Mouse (Mus musculus): ENCODE results near the gene Rpl18a. TPM values are rescaled to one million over a fixed set of nuclear protein-coding genes. Genes with fewer than 3 reads are reported as not detected.
A peak's percentile ranks its signal among the peaks of the same experiment; 100 is the strongest.

Rpl18a gene
- polyA plus RNA-seq, 1 experiment from 2014 or later = 2,704 TPM

GRCm38 (mm10) chr8:70892022-70892895 is 5.0 kb downstream of the Rpl18a start, which contains the start of gene Slc5a5:
Slc5a5 (minus strand) TSS chr8:70892757.
- H3K36me3 ChIP-seq (replicated peaks; ENCODE audit: control insufficient read depth, insufficient read depth) = peaks cover 32% of the 10 kb centered on the region
- peak within 1 kb of the TSS; percentile 22 for H3K4me3 ChIP-seq (replicated peaks; ENCODE audit: low read length)
- H3K4me2 ChIP-seq (replicated peaks) = peak within 1 kb of the TSS; percentile 35
- DNase-seq (ENCODE audit: low spot score) (no peak), ATAC-seq (ENCODE audit: low FRiP score) (no peak)
- peaks cover 54% of the 10 kb centered on the region for H3K27me3 ChIP-seq (ENCODE audit: control insufficient read depth, insufficient read depth, low read length)
- 3% methylated on average over 80 of the region's 80 CpGs for WGBS
- H3K9me3 ChIP-seq (ENCODE audit: control insufficient read depth, low read length) = no peaks in the 10 kb centered on the region
- peaks cover 12% of the 10 kb centered on the region for H3K4me1 ChIP-seq (replicated peaks; ENCODE audit: control insufficient read depth, insufficient read depth, low read length)
- no peak within 1 kb of the TSS for H3K27ac ChIP-seq
- peak within 1 kb of the TSS; percentile 42 for H3K9ac ChIP-seq

- Histone ChIP-seq H3K4me2 (replicated peaks) (no peak overlapping the region), H3K27ac (no peak overlapping the region), H3K4me3 (replicated peaks; ENCODE audit: low read length) (no peak overlapping the region), H3K27me3 (ENCODE audit: control insufficient read depth, insufficient read depth, low read length) (peaks cover 54% of the 10 kb centered on the region), H3K4me1 (replicated peaks; ENCODE audit: control insufficient read depth, insufficient read depth, low read length) (peaks cover 11% of the 10 kb centered on the region), H3K36me3 (replicated peaks; ENCODE audit: control insufficient read depth, insufficient read depth) (peaks cover 32% of the 10 kb centered on the region), H3K9me3 (ENCODE audit: control insufficient read depth, low read length) (0 out of 2 replicates have a peak, but pooled peaks cover 3% of the 10 kb centered on the region), H3K9ac (no peak overlapping the region)
- DNase-seq (ENCODE audit: low spot score) (no peak), ATAC-seq (ENCODE audit: low FRiP score) (no peak)
- 8% methylated on average over 21 of the region's 21 CpGs for WGBS
These were observed 5.9 kb downstream of the Rpl18a start for GRCm38 (mm10) chr8:70891356-70891755.

- H3K27me3 ChIP-seq (ENCODE audit: control insufficient read depth, insufficient read depth, low read length) = peaks cover 54% of the 10 kb centered on the region
- 0 out of 2 replicates have a peak, but pooled peaks cover 3% of the 10 kb centered on the region for H3K9me3 ChIP-seq (ENCODE audit: control insufficient read depth, low read length)
- 92% methylated on average over 5 of the region's 5 CpGs for WGBS
- no peak for ATAC-seq (ENCODE audit: low FRiP score)
- peaks cover 8% of the 10 kb centered on the region for H3K4me1 ChIP-seq (replicated peaks; ENCODE audit: control insufficient read depth, insufficient read depth, low read length)
- H3K4me3 ChIP-seq (replicated peaks; ENCODE audit: low read length) = no peak overlapping the region
- H3K27ac ChIP-seq = no peak overlapping the region
- peaks cover 30% of the 10 kb centered on the region for H3K36me3 ChIP-seq (replicated peaks; ENCODE audit: control insufficient read depth, insufficient read depth)
- DNase-seq (ENCODE audit: low spot score) = no peak
- H3K4me2 ChIP-seq (replicated peaks) = no peak overlapping the region
- no peak overlapping the region for H3K9ac ChIP-seq
These were observed 6.6 kb downstream of the Rpl18a start for GRCm38 (mm10) chr8:70890656-70891055.

- DNase-seq (ENCODE audit: low spot score) (no peak), ATAC-seq (ENCODE audit: low FRiP score) (no peak)
- Histone ChIP-seq H3K4me3 (replicated peaks; ENCODE audit: low read length) (no peak overlapping the region), H3K9me3 (ENCODE audit: control insufficient read depth, low read length) (0 out of 2 replicates have a peak, but pooled peaks cover 3% of the 10 kb centered on the region), H3K4me1 (replicated peaks; ENCODE audit: control insufficient read depth, insufficient read depth, low read length) (peaks cover 7% of the 10 kb centered on the region), H3K9ac (no peak overlapping the region), H3K36me3 (replicated peaks; ENCODE audit: control insufficient read depth, insufficient read depth) (0 out of 2 replicates have a peak, but pooled peaks cover 3% of the 10 kb centered on the region), H3K4me2 (replicated peaks) (no peak overlapping the region), H3K27ac (no peak overlapping the region), H3K27me3 (ENCODE audit: control insufficient read depth, insufficient read depth, low read length) (peaks cover 29% of the 10 kb centered on the region)
- 6% methylated on average over 18 of the region's 18 CpGs for WGBS
These were observed 9.5 kb downstream of the Rpl18a start for GRCm38 (mm10) chr8:70887669-70888068.

- ATAC-seq (ENCODE audit: low FRiP score) (no peak), DNase-seq (ENCODE audit: low spot score) (no peak)
- Histone ChIP-seq H3K36me3 (replicated peaks; ENCODE audit: control insufficient read depth, insufficient read depth) (0 out of 2 replicates have a peak, but pooled peaks cover 1% of the 10 kb centered on the region), H3K4me1 (replicated peaks; ENCODE audit: control insufficient read depth, insufficient read depth, low read length) (no peaks in the 10 kb centered on the region), H3K4me3 (replicated peaks; ENCODE audit: low read length) (no peak overlapping the region), H3K27ac (no peak overlapping the region), H3K9ac (no peak overlapping the region), H3K27me3 (ENCODE audit: control insufficient read depth, insufficient read depth, low read length) (peaks cover 8% of the 10 kb centered on the region), H3K9me3 (ENCODE audit: control insufficient read depth, low read length) (0 out of 2 replicates have a peak, but pooled peaks cover 3% of the 10 kb centered on the region), H3K4me2 (replicated peaks) (no peak overlapping the region)
- 22% methylated on average over 12 of the region's 12 CpGs for WGBS
These were observed 11.6 kb downstream of the Rpl18a start for GRCm38 (mm10) chr8:70885612-70886011.

- Histone ChIP-seq H3K27me3 (ENCODE audit: control insufficient read depth, insufficient read depth, low read length) (no peaks in the 10 kb centered on the region), H3K4me3 (replicated peaks; ENCODE audit: low read length) (no peak overlapping the region), H3K36me3 (replicated peaks; ENCODE audit: control insufficient read depth, insufficient read depth) (no peaks in the 10 kb centered on the region), H3K4me1 (replicated peaks; ENCODE audit: control insufficient read depth, insufficient read depth, low read length) (no peaks in the 10 kb centered on the region), H3K9ac (no peak overlapping the region), H3K27ac (no peak overlapping the region), H3K9me3 (ENCODE audit: control insufficient read depth, low read length) (0 out of 2 replicates have a peak, but pooled peaks cover 3% of the 10 kb centered on the region), H3K4me2 (replicated peaks) (no peak overlapping the region)
- no peak for DNase-seq (ENCODE audit: low spot score)
- ATAC-seq (ENCODE audit: low FRiP score) = no peak
- 92% methylated on average over 10 of the region's 10 CpGs for WGBS
These were observed 12.5 kb downstream of the Rpl18a start for GRCm38 (mm10) chr8:70884683-70885082.

- DNase-seq (ENCODE audit: low spot score) (no peak), ATAC-seq (ENCODE audit: low FRiP score) (no peak)
- Histone ChIP-seq H3K4me2 (replicated peaks) (no peak overlapping the region), H3K4me3 (replicated peaks; ENCODE audit: low read length) (no peak overlapping the region), H3K9ac (no peak overlapping the region), H3K36me3 (replicated peaks; ENCODE audit: control insufficient read depth, insufficient read depth) (no peaks in the 10 kb centered on the region), H3K27ac (no peak overlapping the region), H3K27me3 (ENCODE audit: control insufficient read depth, insufficient read depth, low read length) (no peaks in the 10 kb centered on the region), H3K4me1 (replicated peaks; ENCODE audit: control insufficient read depth, insufficient read depth, low read length) (no peaks in the 10 kb centered on the region), H3K9me3 (ENCODE audit: control insufficient read depth, low read length) (0 out of 2 replicates have a peak, but pooled peaks cover 3% of the 10 kb centered on the region)
- 80% methylated on average over 4 of the region's 4 CpGs for WGBS
These were observed 13.0 kb downstream of the Rpl18a start for GRCm38 (mm10) chr8:70884186-70884585.

GRCm38 (mm10) chr8:70880546-70880945 is 16.7 kb downstream of the Rpl18a start:
- ATAC-seq (ENCODE audit: low FRiP score) (no peak), DNase-seq (ENCODE audit: low spot score) (no peak)
- Histone ChIP-seq H3K36me3 (replicated peaks; ENCODE audit: control insufficient read depth, insufficient read depth) (no peaks in the 10 kb centered on the region), H3K27ac (no peak overlapping the region), H3K9ac (no peak overlapping the region), H3K4me3 (replicated peaks; ENCODE audit: low read length) (no peak overlapping the region), H3K4me1 (replicated peaks; ENCODE audit: control insufficient read depth, insufficient read depth, low read length) (no peaks in the 10 kb centered on the region), H3K9me3 (ENCODE audit: control insufficient read depth, low read length) (no peaks in the 10 kb centered on the region), H3K27me3 (ENCODE audit: control insufficient read depth, insufficient read depth, low read length) (no peaks in the 10 kb centered on the region), H3K4me2 (replicated peaks) (no peak overlapping the region)
- 38% methylated on average over 11 of the region's 11 CpGs for WGBS

- Histone ChIP-seq H3K27me3 (ENCODE audit: control insufficient read depth, insufficient read depth, low read length) (no peaks in the 10 kb centered on the region), H3K9ac (0 out of 2 replicates have a peak overlapping the region, but pooled peaks have one; percentile 11), H3K27ac (no peak overlapping the region), H3K4me1 (replicated peaks; ENCODE audit: control insufficient read depth, insufficient read depth, low read length) (no peaks in the 10 kb centered on the region), H3K4me3 (replicated peaks; ENCODE audit: low read length) (no peak overlapping the region), H3K4me2 (replicated peaks) (no peak overlapping the region), H3K9me3 (ENCODE audit: control insufficient read depth, low read length) (no peaks in the 10 kb centered on the region), H3K36me3 (replicated peaks; ENCODE audit: control insufficient read depth, insufficient read depth) (no peaks in the 10 kb centered on the region)
- WGBS = 17% methylated on average over 4 of the region's 4 CpGs
- ATAC-seq (ENCODE audit: low FRiP score) (no peak), DNase-seq (ENCODE audit: low spot score) (no peak)
These were observed 17.1 kb downstream of the Rpl18a start for GRCm38 (mm10) chr8:70880126-70880525.
